Mouse (Mus musculus) ES-E14 (cell line): ENCODE measurements at regions not wholly inside any gene's neighbourhood (a gene's known extent, or its start where the extent isn't known, plus 50 kb on each side); places are given as distances from the start of the nearest gene placed in this dataset.

Experiments used
- CHD2 ChIP-seq: IDR thresholded peaks from 2 replicates; pipeline ENCODE4 v1.6.1; 2014; ENCODE audit warnings: mild to moderate bottlenecking, low read depth, low read length, inconsistent platforms
- HCFC1 ChIP-seq: IDR thresholded peaks from 2 replicates; pipeline ENCODE4 v1.6.1; 2012; ENCODE audit warnings: low read length, inconsistent platforms, borderline replicate concordance; ENCODE audit not compliant: insufficient read depth
- MAFK ChIP-seq: IDR thresholded peaks from 2 replicates; pipeline ENCODE4 v1.6.1; 2014; ENCODE audit warnings: mild to moderate bottlenecking, low read depth, low read length, inconsistent platforms; ENCODE audit not compliant: insufficient read depth
- ZC3H11A ChIP-seq: IDR thresholded peaks from 2 replicates; pipeline ENCODE4 v1.6.1; 2012; ENCODE audit warnings: low read depth, mild to moderate bottlenecking, inconsistent platforms, low read length, borderline replicate concordance
- ZNF384 ChIP-seq: IDR thresholded peaks from 2 replicates; pipeline ENCODE4 v1.6.1; 2012; ENCODE audit warnings: low read depth, low read length, inconsistent platforms

GRCm38 (mm10) chr9:79173036-79173435 lies 545.6 kb downstream of the Col12a1 start:
- TF ChIP-seq CHD2 (no peak), MAFK (no peak), HCFC1 (no peak), ZC3H11A (no peak), ZNF384 (no peak)
